In genomic region chr19:34199488-34199887, GRCm38 (mm10) we compare ENCODE assay signal across 22 mouse cellular contexts. TPM values are rescaled to one million over a fixed set of nuclear protein-coding genes. Genes with fewer than 3 reads are reported as not detected.
DNase-seq lines count a peak whose midpoint lies in the region; ATAC-seq and TF ChIP-seq lines count a peak whose summit lies in the region.
"Had no signal": no experiment of that assay in that cellular context is flagged by ENCODE, and none has a peak within 500 bp of the region (broad histone marks: within the 10 kb centered on the region; RNA-seq: fewer than 3 reads in every experiment).

No protein-coding gene starts in this region.

- H3K27ac ChIP-seq in gastrocnemius, adult 2 months, result 0 out of 2 replicates have a peak overlapping the region, but pooled peaks have one; percentile 28
- peak overlapping the region; percentile 86 for H3K27ac ChIP-seq in embryonic fibroblast, embryonic 13.5 days (ENCODE audit: insufficient read depth, low read length)
- H3K27ac ChIP-seq: heart, adult 2 months; hindbrain, embryonic 12.5 days; liver, embryonic 15.5 days; midbrain, embryonic 10.5 days had no signal

- intact Hi-C loops in gastrocnemius, adult 2 months (cut with DNase I), result no loop called here
- intact Hi-C loops in gastrocnemius, postnatal 36 days (cut with DNase I), result no loop called here

- TF ChIP-seq POLR2A in embryonic fibroblast, embryonic 13.5 days (IDR thresholded peaks at IDR 0.05; ENCODE audit: low read depth, low read length), result no peak

- no peak for DNase-seq in gastrocnemius, adult 2 months
- no peak for DNase-seq in gastrocnemius, postnatal 36 days
- DNase-seq in B cell, adult 2 months, result peak; percentile 28 to 43
- no peak for DNase-seq in ovary, postnatal 14 days (ENCODE audit: low spot score)
- no peak for DNase-seq in layer of hippocampus, adult 8-10 months (ENCODE audit: low spot score in 2 of 2)
- no peak for DNase-seq in ovary, postnatal 10 days (ENCODE audit: low spot score)
- DNase-seq: adrenal gland, postnatal 25 days; cerebellum, adult 9-11 months; heart, adult 2 months; kidney, postnatal 14 days; lung, postnatal 10 days; right cerebral cortex, adult 18-20 months had no signal

- peak; percentile 75 for ATAC-seq in monocyte, adult 5-6 weeks (replicated peaks; ENCODE audit: insufficient number of reproducible peaks, low FRiP score, low TSS enrichment, poor library complexity, severe bottlenecking)
- ATAC-seq: forebrain, embryonic 16.5 days; intestine, embryonic 16.5 days had no signal

- TF ChIP-seq CTCF in gastrocnemius, adult 2 months (IDR thresholded peaks at IDR 0.05), result no peak
- TF ChIP-seq CTCF in embryonic fibroblast, embryonic 13.5 days (IDR thresholded peaks at IDR 0.05; ENCODE audit: borderline replicate concordance, insufficient read depth, low read length), result no peak

- H3K4me3 ChIP-seq in gastrocnemius, adult 2 months, result no peak overlapping the region
- H3K4me3 ChIP-seq in embryonic fibroblast, embryonic 13.5 days (ENCODE audit: insufficient read depth, low read length), result no peak overlapping the region
- H3K4me3 ChIP-seq: heart, adult 2 months; hindbrain, embryonic 12.5 days; liver, embryonic 15.5 days; midbrain, embryonic 10.5 days had no signal

- peaks cover 14% of the 10 kb centered on the region for H3K4me1 ChIP-seq in embryonic fibroblast, embryonic 13.5 days (ENCODE audit: control insufficient read depth, insufficient read depth, low read length)
- H3K4me1 ChIP-seq: hindbrain, embryonic 12.5 days; midbrain, embryonic 10.5 days had no signal

RNA-seq across cellular contexts. Expression of gene Stambpl1, which starts 7.5 kb away (rescaled TPM):
- total RNA-seq in gastrocnemius, adult 2 months (2021), result under 1 TPM; 0.59 to 0.84 TPM
- under 1 TPM; 0.79 TPM for total RNA-seq in gastrocnemius, postnatal 36 days (2021)
- 30.6 and 40.5 TPM in 2 replicates for polyA plus RNA-seq in embryonic fibroblast, embryonic 13.5 days (2011; ENCODE audit: insufficient read length, low read depth, missing spikeins)
- total RNA-seq in monocyte, adult 5-6 weeks (2017), result 9.1 to 16.7 TPM (median 14.9 TPM) in 3 replicates
- total RNA-seq in layer of hippocampus, adult 8-10 months (2022), result 10 to 100 TPM; 20.6 to 24.6 (median 22.9) TPM

RNA-seq across cellular contexts. Expression of gene Ankrd22, which starts 33.6 kb away (rescaled TPM):
- not detected for total RNA-seq in gastrocnemius, adult 2 months (2021)
- total RNA-seq in gastrocnemius, postnatal 36 days (2021), result not detected
- polyA plus RNA-seq in embryonic fibroblast, embryonic 13.5 days (2011; ENCODE audit: insufficient read length, low read depth, missing spikeins), result not detected in 2 replicates
- not detected in 3 replicates for total RNA-seq in monocyte, adult 5-6 weeks (2017)
- total RNA-seq in layer of hippocampus, adult 8-10 months (2022), result under 1 TPM in 1 of 4 experiments, not detected in 3; 0.33 TPM
- total RNA-seq: adrenal gland, postnatal 25 days; gastrocnemius, adult 18-20 months; heart, adult 2 months had no signal
- polyA plus RNA-seq: forebrain, embryonic 16.5 days; heart, postnatal 0 days; hindbrain, embryonic 12.5 days; limb, embryonic 11.5 days had no signal

RNA-seq across cellular contexts. Expression of gene Acta2, which starts 55.9 kb away (rescaled TPM):
- total RNA-seq in gastrocnemius, adult 2 months (2021), result 10 to 100 TPM; 52.8 to 61.6 TPM
- 10 to 100 TPM; 38.5 to 49.4 TPM for total RNA-seq in gastrocnemius, postnatal 36 days (2021)
- 5,580 and 7,205 TPM in 2 replicates for polyA plus RNA-seq in embryonic fibroblast, embryonic 13.5 days (2011; ENCODE audit: insufficient read length, low read depth, missing spikeins)
- 1.9 TPM in 1 of 3 replicates, not detected in the others for total RNA-seq in monocyte, adult 5-6 weeks (2017)
- 10 to 100 TPM; 11.6 to 20.4 (median 15.1) TPM for total RNA-seq in layer of hippocampus, adult 8-10 months (2022)

Comparison
In these comparisons a context has a peak if more than half of its experiments do, and no peak if none do; other contexts are left out.
1. DNase-seq: peak in B cell, adult 2 months (2 of 2); none in gastrocnemius, adult 2 months (single experiment), gastrocnemius, postnatal 36 days (0 of 2), ovary, postnatal 14 days (single experiment), layer of hippocampus, adult 8-10 months (0 of 2) and ovary, postnatal 10 days (single experiment).